Mouse (Mus musculus) forebrain, embryonic 11.5 days (tissue): ENCODE results near the gene Tbx3. TPM values are rescaled to one million over a fixed set of nuclear protein-coding genes. Genes with fewer than 3 reads are reported as not detected.

Experiments
- ATAC-seq: fragments of 200-750 bp; cut with Nextera tagmentation; replicated peaks from 2 replicates; pipeline ENCODE4 v1.8.0; 2017; ENCODE audit warnings: moderate TSS enrichment; ENCODE audit not compliant: low FRiP score
- DNase-seq: peaks from one replicate; pipeline ENCODE4 v3.0.0-alpha.2; 2017; ENCODE audit warnings: low spot score
- H3K27ac ChIP-seq: fragments of 300-500 bp; sonication (generic); 2 replicates; pipeline ENCODE4 v1.5.1; 2014; ENCODE audit warnings: low read depth, low read length
- H3K27me3 ChIP-seq: fragments of 300-500 bp; sonication (generic); 2 replicates; pipeline ENCODE4 v1.6.1; 2014; ENCODE audit warnings: mild to moderate bottlenecking, low read length, mixed read lengths; ENCODE audit not compliant: control insufficient read depth, insufficient read depth
- H3K36me3 ChIP-seq: fragments of 300-500 bp; sonication (generic); 2 replicates; pipeline ENCODE4 v1.6.1; 2014; ENCODE audit warnings: mild to moderate bottlenecking, low read length, moderate library complexity, mixed read lengths; ENCODE audit not compliant: control insufficient read depth, insufficient read depth
- H3K4me1 ChIP-seq: fragments of 300-500 bp; sonication (generic); replicated peaks from 2 replicates; pipeline ENCODE4 v1.6.1; 2014; ENCODE audit warnings: low read length, mixed read lengths; ENCODE audit not compliant: control insufficient read depth, insufficient read depth
- H3K4me2 ChIP-seq: fragments of 300-500 bp; sonication (generic); 2 replicates; pipeline ENCODE4 v1.6.1; 2014; ENCODE audit warnings: low read depth, mild to moderate bottlenecking, low read length, moderate library complexity, mixed read lengths; ENCODE audit not compliant: severe bottlenecking
- H3K4me3 ChIP-seq: fragments of 300-500 bp; sonication (generic); 2 replicates; pipeline ENCODE4 v1.5.1; 2014; ENCODE audit warnings: low read depth, low read length
- H3K9ac ChIP-seq: fragments of 300-500 bp; sonication (generic); 2 replicates; pipeline ENCODE4 v1.6.1; 2014; ENCODE audit warnings: low read length
- H3K9me3 ChIP-seq: fragments of 300-500 bp; sonication (generic); 2 replicates; pipeline ENCODE4 v1.6.1; 2016; ENCODE audit warnings: low read length, mixed read lengths; ENCODE audit not compliant: control insufficient read depth
- WGBS: fragments of 180-500 bp; shearing (Covaris S2); extraction: QIAGEN DNeasy Blood & Tissue Kit; methylation state at CpG from one replicate; pipeline ENCODE4 v1.1.7; 2014; 5-methylcytosine and 5-hydroxymethylcytosine counted together
- polyA plus RNA-seq: library from polyadenylated mRNA; unstranded; fragments of >200 nt; fragmentation: Nextera tagmentation; extraction: Ambion mirVana; gene quantifications from 2 replicates; pipeline ENCODE4 v1.2.1, GENCODE M21; 2014

Gene Tbx3
- polyA plus RNA-seq, 1 experiment from 2014 or later = 2.0 TPM

GRCm38 (mm10) chr5:119712679-119713246 is 42.3 kb downstream of the Tbx3 start:
- ATAC-seq = no peak
- peaks cover 35% of the 10 kb centered on the region for H3K27me3 ChIP-seq
- peak overlapping the region; percentile 27; the same call in 1 of the 2 replicates for H3K4me2 ChIP-seq

GRCm38 (mm10) chr5:119720471-119721265 is 50.2 kb downstream of the Tbx3 start:
- H3K27ac ChIP-seq = no peak overlapping the region
- WGBS = 21% methylated on average over 11 of the region's 11 CpGs
- H3K27me3 ChIP-seq = no peaks in the 10 kb centered on the region

More at GRCm38 (mm10) chr5:119712679-119713246, 42.3 kb downstream of the Tbx3 start:
- Histone ChIP-seq H3K4me1 (no peaks in the 10 kb centered on the region), H3K9me3 (no peaks in the 10 kb centered on the region), H3K4me3 (no peak overlapping the region), H3K36me3 (no peaks in the 10 kb centered on the region), H3K27ac (no peak overlapping the region), H3K9ac (no peak overlapping the region)
- 5% methylated on average over 22 of the region's 22 CpGs for WGBS
- DNase-seq = peak; percentile 90

GRCm38 (mm10) chr5:119732978-119733377 is 62.5 kb downstream of the Tbx3 start:
- 79% methylated on average over 7 of the region's 7 CpGs for WGBS
- H3K36me3 ChIP-seq = no peaks in the 10 kb centered on the region
- no peak overlapping the region for H3K4me2 ChIP-seq
- no peak overlapping the region for H3K4me3 ChIP-seq
- no peak overlapping the region for H3K27ac ChIP-seq
- H3K4me1 ChIP-seq = no peaks in the 10 kb centered on the region
- DNase-seq = no peak
- H3K9me3 ChIP-seq = no peaks in the 10 kb centered on the region
- H3K9ac ChIP-seq = no peak overlapping the region
- no peak for ATAC-seq
- H3K27me3 ChIP-seq = no peaks in the 10 kb centered on the region

More at GRCm38 (mm10) chr5:119720471-119721265, 50.2 kb downstream of the Tbx3 start:
- H3K9me3 ChIP-seq = no peaks in the 10 kb centered on the region
- H3K4me1 ChIP-seq = no peaks in the 10 kb centered on the region
- H3K9ac ChIP-seq = no peak overlapping the region
- DNase-seq (no peak), ATAC-seq (no peak)
- H3K36me3 ChIP-seq = no peaks in the 10 kb centered on the region
- H3K4me3 ChIP-seq = no peak overlapping the region
- H3K4me2 ChIP-seq = no peak overlapping the region

Other genes with a start within 250 kb of the Tbx3 start
- gene Tbx5, start 162.0 kb downstream of the Tbx3 start, polyA plus RNA-seq = not detected in 2 replicates